Mouse (Mus musculus) E14TG2a.4 (cell line): ENCODE data around the gene Nfib.

Source experiments
- H3K27me3 ChIP-seq: 2 replicates; pipeline ENCODE4 v1.6.1; 2014; ENCODE audit warnings: low read length, control low read depth; ENCODE audit not compliant: insufficient read depth
- H3K36me3 ChIP-seq: 2 replicates; pipeline ENCODE4 v1.6.1; 2014; ENCODE audit warnings: low read length, control low read depth; ENCODE audit not compliant: insufficient read depth
- H3K4me1 ChIP-seq: replicated peaks from 2 replicates; pipeline ENCODE4 v1.6.1; 2014; ENCODE audit warnings: low read depth, low read length, control low read depth
- H3K4me3 ChIP-seq: replicated peaks from 2 replicates; pipeline ENCODE4 v1.5.1; 2014; ENCODE audit warnings: mild to moderate bottlenecking, low read length
- H3K9me3 ChIP-seq: 2 replicates; pipeline ENCODE4 v1.6.1; 2014; ENCODE audit warnings: low read length, control low read depth
- CTCF ChIP-seq: conservative IDR thresholded peaks from 2 replicates; pipeline ENCODE4 v1.5.1; 2014; ENCODE audit warnings: low read length
- NANOG ChIP-seq: IDR thresholded peaks from 2 replicates; pipeline ENCODE4 v1.6.1; 2014; ENCODE audit warnings: borderline replicate concordance, low read length, mixed read lengths
- POU5F1 ChIP-seq: IDR thresholded peaks from 2 replicates; pipeline ENCODE4 v1.6.1; 2014; ENCODE audit warnings: low read length, borderline replicate concordance

The Nfib gene

GRCm38 (mm10) chr4:82508281-82508687 lies 197.3 kb downstream of the Nfib start:
- Histone ChIP-seq H3K36me3 (no peaks in the 10 kb centered on the region), H3K9me3 (no peaks in the 10 kb centered on the region), H3K4me1 (peaks cover 56% of the 10 kb centered on the region), H3K27me3 (no peaks in the 10 kb centered on the region), H3K4me3 (peak overlapping the region; percentile 86)
- no peak for TF ChIP-seq POU5F1
- no peak for TF ChIP-seq CTCF
- TF ChIP-seq NANOG: no peak; the same call in 1 of the 2 replicates

- Histone ChIP-seq H3K4me3 (peak overlapping the region; percentile 86), H3K27me3 (no peaks in the 10 kb centered on the region), H3K36me3 (no peaks in the 10 kb centered on the region), H3K4me1 (peaks cover 62% of the 10 kb centered on the region), H3K9me3 (no peaks in the 10 kb centered on the region)
- TF ChIP-seq CTCF (no peak), NANOG (peak; percentile 29; the same call in 1 of the 2 replicates)
Measured at GRCm38 (mm10) chr4:82507541-82508280, 197.8 kb downstream of the Nfib start.

DNA sequence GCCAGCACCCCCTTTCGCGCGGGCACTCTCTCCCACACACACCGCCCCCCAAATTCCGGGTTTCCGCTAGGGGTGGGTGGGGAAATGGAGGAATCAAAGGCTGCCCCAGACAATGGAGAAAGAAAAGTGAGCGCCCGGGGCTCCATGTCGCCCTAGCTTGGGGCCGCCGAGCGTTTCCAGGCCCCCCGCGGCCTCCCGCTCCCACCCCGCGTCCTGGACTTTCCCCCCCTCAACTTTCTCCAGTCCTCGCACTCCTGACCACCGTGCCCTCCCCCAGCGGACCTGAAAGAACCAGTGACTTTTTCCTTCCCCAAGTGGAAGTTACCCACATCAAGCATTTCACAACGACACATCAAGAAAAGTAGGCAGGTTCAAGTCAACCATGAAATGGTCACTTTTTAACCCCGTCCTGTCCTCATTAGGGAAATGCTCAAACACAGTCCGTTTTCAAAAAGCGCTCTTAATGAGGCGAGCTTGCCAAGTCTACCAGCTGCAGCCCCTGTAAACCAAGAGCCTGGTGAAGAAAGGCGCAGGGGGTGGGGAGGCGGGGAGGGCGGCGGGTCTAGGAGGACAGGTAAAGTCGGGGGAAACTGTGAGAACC lies 198.7 kb downstream of the Nfib start:
- no peaks in the 10 kb centered on the region for H3K36me3 ChIP-seq
- H3K9me3 ChIP-seq: no peaks in the 10 kb centered on the region
- TF ChIP-seq NANOG (no peak), CTCF (no peak), POU5F1 (no peak)
- H3K4me1 ChIP-seq: peaks cover 60% of the 10 kb centered on the region
- H3K4me3 ChIP-seq: peak overlapping the region; percentile 86
- no peaks in the 10 kb centered on the region for H3K27me3 ChIP-seq

- no peaks in the 10 kb centered on the region for H3K9me3 ChIP-seq
- TF ChIP-seq CTCF (no peak), POU5F1 (no peak), NANOG (no peak)
- no peaks in the 10 kb centered on the region for H3K36me3 ChIP-seq
- peaks cover 57% of the 10 kb centered on the region for H3K4me1 ChIP-seq
- peak overlapping the region; percentile 86 for H3K4me3 ChIP-seq
- no peaks in the 10 kb centered on the region for H3K27me3 ChIP-seq
Measured at GRCm38 (mm10) chr4:82506081-82506730, 199.3 kb downstream of the Nfib start.

DNA sequence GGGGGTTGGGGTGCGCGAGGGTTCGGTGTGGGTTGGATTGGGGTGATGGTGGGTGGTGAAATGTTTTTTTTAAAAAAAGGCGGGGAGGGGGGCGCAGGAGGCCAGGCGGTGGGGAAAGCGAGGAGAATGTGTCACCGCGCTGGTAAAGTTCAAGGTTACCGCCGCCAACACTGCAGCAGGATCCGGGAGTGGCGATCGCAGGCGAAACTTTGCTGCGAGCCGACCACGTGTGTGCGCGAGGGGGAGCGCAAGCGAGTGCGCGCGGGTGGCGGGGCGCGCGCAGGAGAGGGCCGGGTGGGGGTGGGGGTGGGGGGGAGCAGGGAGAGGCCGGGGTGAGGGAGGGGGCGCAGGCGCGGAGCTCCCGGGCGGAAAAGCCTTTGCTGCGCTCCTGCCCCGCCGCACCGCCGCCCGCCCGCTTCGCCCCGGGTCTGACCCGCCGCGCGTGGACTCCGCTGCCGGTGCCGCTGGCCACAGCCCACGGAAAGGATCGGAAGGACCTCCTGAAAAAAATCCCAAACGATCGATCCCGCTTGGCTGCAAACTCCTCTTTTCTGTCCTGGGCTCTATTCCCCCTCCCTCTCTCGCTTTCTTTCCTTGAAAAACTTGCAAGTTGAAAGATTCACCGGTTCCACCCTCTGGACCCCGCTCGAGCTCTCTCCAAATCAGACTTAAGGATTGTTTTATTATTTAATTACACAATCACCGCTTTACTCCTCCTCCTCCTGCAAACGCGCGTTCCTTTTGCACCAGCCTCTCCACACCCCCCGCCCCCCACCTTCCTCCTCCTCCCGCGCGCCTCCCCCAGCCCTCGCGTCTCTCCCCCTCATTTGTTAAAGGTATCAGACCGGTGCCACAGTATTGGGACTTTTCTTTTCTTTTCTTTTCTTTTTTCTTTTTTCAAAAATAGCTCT lies 200.2 kb downstream of the Nfib start:
- peaks cover 49% of the 10 kb centered on the region for H3K4me1 ChIP-seq
- TF ChIP-seq NANOG (no peak), POU5F1 (no peak), CTCF (no peak)
- H3K36me3 ChIP-seq: no peaks in the 10 kb centered on the region
- H3K27me3 ChIP-seq: no peaks in the 10 kb centered on the region
- peak overlapping the region; percentile 86 for H3K4me3 ChIP-seq
- no peaks in the 10 kb centered on the region for H3K9me3 ChIP-seq

- peak overlapping the region; percentile 86 for H3K4me3 ChIP-seq
- H3K4me1 ChIP-seq: peaks cover 48% of the 10 kb centered on the region
- no peak for TF ChIP-seq NANOG
- H3K9me3 ChIP-seq: no peaks in the 10 kb centered on the region
- no peaks in the 10 kb centered on the region for H3K36me3 ChIP-seq
- no peaks in the 10 kb centered on the region for H3K27me3 ChIP-seq
Measured at GRCm38 (mm10) chr4:82504284-82505120, 201.0 kb downstream of the Nfib start.

- TF ChIP-seq POU5F1 (no peak), CTCF (no peak)
- H3K4me3 ChIP-seq: peak overlapping the region; percentile 86
- H3K4me1 ChIP-seq: peaks cover 46% of the 10 kb centered on the region
- H3K36me3 ChIP-seq: no peaks in the 10 kb centered on the region
- no peaks in the 10 kb centered on the region for H3K27me3 ChIP-seq
- H3K9me3 ChIP-seq: no peaks in the 10 kb centered on the region
Measured at GRCm38 (mm10) chr4:82504015-82504283, 201.6 kb downstream of the Nfib start.

DNA sequence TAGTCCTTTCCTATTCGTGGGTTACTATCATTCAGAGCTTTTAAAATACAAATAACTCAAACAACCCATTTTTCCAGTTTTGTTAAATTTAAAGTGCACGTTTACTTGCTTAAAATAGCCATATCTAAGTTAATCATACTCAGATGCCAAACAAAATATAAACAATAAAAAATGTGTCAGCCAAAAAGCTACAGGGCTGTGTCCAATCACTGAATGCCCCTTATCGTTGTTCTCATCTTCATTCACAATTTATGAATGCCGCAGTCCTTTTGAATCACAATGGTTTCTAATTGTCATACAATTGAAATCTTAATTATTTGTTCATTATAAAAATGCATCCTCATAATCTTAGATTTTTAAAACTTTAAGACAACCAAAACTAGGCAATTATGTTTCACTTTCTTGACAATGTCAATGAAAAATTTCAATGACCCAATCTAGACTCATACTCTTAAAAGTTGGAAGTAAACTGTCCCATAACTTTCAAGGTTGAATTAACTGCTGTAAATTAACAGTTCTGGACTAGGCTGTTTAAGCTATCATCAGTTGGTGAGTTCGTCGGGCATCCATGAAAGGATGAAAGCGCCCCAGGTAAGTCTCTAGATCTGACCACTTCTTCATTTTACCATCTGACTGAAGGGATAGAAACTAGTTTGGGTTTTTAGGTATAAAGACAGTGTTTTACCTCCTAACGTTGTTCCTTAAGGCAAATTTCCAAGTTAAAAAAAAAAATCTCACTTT lies 202.1 kb downstream of the Nfib start:
- H3K27me3 ChIP-seq: no peaks in the 10 kb centered on the region
- H3K4me3 ChIP-seq: peak overlapping the region; percentile 86
- peaks cover 2% of the 10 kb centered on the region for H3K36me3 ChIP-seq
- TF ChIP-seq NANOG (no peak), POU5F1 (no peak), CTCF (no peak)
- no peaks in the 10 kb centered on the region for H3K9me3 ChIP-seq
- peaks cover 45% of the 10 kb centered on the region for H3K4me1 ChIP-seq
